Mouse (Mus musculus): ENCODE measurements at regions not wholly inside any gene's neighbourhood (a gene's known extent, or its start where the extent isn't known, plus 50 kb on each side); places are given as distances from the start of the nearest gene placed in this dataset.

DNA sequence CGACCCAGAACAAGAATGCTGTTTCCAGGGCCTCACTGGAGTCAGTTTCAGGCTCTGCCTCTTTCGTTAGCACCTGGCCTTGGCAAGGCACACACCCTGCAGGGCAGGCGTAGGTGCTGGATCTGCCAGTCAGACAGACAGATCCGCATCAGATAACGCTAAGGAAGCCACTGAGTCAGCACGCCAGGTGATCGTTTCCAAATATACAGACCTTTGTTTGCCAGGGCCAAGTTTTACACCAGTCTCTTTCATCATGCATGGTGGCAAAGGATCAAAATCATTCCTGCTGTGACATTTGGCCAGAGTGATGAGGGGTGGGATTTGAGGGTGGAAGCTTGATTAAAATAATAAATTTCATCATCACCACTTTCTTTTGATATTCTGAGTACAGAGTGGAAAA is 411.0 kb downstream of the Ofcc1 start:
- no peak overlapping the region for H3K4me3 ChIP-seq (ENCODE audit: insufficient read depth, low read depth, low read length)
- no peak overlapping the region for H3K27ac ChIP-seq (ENCODE audit: insufficient read depth, low read depth, low read length)
- no peaks in the 10 kb centered on the region for H3K27me3 ChIP-seq (replicated peaks; ENCODE audit: control insufficient read depth, insufficient read depth, low read length)
- H3K36me3 ChIP-seq (ENCODE audit: control insufficient read depth, insufficient read depth, low read length), result no peaks in the 10 kb centered on the region
- TF ChIP-seq POLR2A (IDR thresholded peaks at IDR 0.05; ENCODE audit: low read depth, low read length), result no peak
- TF ChIP-seq CTCF (conservative IDR thresholded peaks at IDR 0.05; ENCODE audit: insufficient read depth, insufficient read length, low read depth, low read length), result no peak
- DNase-seq, result no peak
- no peaks in the 10 kb centered on the region for H3K4me1 ChIP-seq (ENCODE audit: control insufficient read depth, insufficient read depth, low read length)
- WGBS, result 79% methylated on average over 7 of the region's 7 CpGs

DNA sequence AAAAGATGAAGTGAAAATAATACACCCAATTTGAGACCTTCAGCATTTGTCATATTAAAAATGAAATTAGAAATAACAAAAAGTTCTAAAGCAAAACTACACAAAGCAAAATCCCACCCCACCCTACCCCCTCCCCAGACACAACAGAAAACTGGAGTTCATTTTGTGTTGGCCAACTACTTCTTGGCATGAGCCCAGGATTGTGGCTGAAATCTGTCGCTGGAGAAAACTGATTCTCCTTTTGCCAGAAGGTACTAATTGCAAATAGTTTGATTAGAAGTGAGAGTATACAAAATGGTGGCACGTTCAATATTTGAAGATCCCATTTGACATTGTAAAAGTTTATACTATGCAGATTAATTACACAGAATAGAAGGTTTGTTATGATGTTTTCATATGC is 426.0 kb downstream of the Ofcc1 start:
- no peaks in the 10 kb centered on the region for H3K4me1 ChIP-seq (ENCODE audit: control insufficient read depth, insufficient read depth, low read length)
- H3K4me3 ChIP-seq (ENCODE audit: insufficient read depth, low read depth, low read length), result no peak overlapping the region
- no peaks in the 10 kb centered on the region for H3K36me3 ChIP-seq (ENCODE audit: control insufficient read depth, insufficient read depth, low read length)
- no peaks in the 10 kb centered on the region for H3K27me3 ChIP-seq (replicated peaks; ENCODE audit: control insufficient read depth, insufficient read depth, low read length)
- H3K27ac ChIP-seq (ENCODE audit: insufficient read depth, low read depth, low read length), result no peak overlapping the region
- no peak for TF ChIP-seq CTCF (conservative IDR thresholded peaks at IDR 0.05; ENCODE audit: insufficient read depth, insufficient read length, low read depth, low read length)
- TF ChIP-seq POLR2A (IDR thresholded peaks at IDR 0.05; ENCODE audit: low read depth, low read length), result no peak
- WGBS, result 63% methylated on average over 2 of the region's 2 CpGs
- no peak for DNase-seq

DNA sequence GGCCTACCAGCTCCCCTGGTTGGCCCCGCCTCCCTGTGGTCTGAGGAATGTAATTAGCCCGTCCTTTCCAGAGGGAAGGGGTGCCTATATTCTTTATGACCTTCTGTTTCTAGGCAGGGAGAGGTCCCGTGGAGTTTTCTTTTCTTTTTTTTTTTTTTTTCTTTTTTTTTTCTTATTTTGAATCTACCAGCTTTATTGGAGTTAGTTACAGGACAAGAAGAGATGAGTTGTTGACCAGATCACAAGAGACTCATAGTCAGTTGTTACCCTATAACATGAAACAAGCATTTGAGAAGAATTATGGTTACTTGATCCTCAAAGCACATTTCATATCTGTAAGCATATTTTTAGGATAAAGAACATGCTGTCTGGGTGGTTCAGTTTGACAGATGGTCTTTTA is 429.8 kb downstream of the Ofcc1 start:
- Histone ChIP-seq H3K4me1 (ENCODE audit: control insufficient read depth, insufficient read depth, low read length) (no peaks in the 10 kb centered on the region), H3K27me3 (replicated peaks; ENCODE audit: control insufficient read depth, insufficient read depth, low read length) (no peaks in the 10 kb centered on the region), H3K4me3 (ENCODE audit: insufficient read depth, low read depth, low read length) (no peak overlapping the region), H3K36me3 (ENCODE audit: control insufficient read depth, insufficient read depth, low read length) (no peaks in the 10 kb centered on the region), H3K27ac (ENCODE audit: insufficient read depth, low read depth, low read length) (no peak overlapping the region)
- no peak for DNase-seq
- WGBS, result 61% methylated on average over 3 of the region's 3 CpGs
- TF ChIP-seq CTCF (conservative IDR thresholded peaks at IDR 0.05; ENCODE audit: insufficient read depth, insufficient read length, low read depth, low read length) (no peak), POLR2A (IDR thresholded peaks at IDR 0.05; ENCODE audit: low read depth, low read length) (no peak)

DNA sequence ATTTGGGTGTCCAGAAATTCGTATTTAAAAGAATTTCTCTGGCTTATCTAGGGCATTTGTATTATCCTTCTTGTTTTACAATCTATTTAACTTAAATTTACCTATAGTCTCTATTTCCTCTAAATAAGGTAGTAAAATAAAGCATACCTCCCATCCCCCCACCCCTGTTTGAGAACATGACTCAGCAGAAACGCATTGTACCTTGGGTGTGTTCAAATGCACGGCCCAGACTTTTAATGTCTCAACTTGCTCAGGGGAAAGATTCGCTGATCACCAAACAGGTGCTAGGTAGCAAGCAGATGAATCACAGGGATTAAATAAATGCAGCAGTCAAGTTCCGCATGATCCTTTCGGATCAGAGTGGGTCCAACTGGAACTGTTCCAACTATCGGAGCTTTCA is 432.7 kb downstream of the Ofcc1 start:
- no peak for DNase-seq
- no peak for TF ChIP-seq POLR2A (IDR thresholded peaks at IDR 0.05; ENCODE audit: low read depth, low read length)
- TF ChIP-seq CTCF (conservative IDR thresholded peaks at IDR 0.05; ENCODE audit: insufficient read depth, insufficient read length, low read depth, low read length), result no peak
- Histone ChIP-seq H3K4me1 (ENCODE audit: control insufficient read depth, insufficient read depth, low read length) (no peaks in the 10 kb centered on the region), H3K27me3 (replicated peaks; ENCODE audit: control insufficient read depth, insufficient read depth, low read length) (no peaks in the 10 kb centered on the region), H3K27ac (ENCODE audit: insufficient read depth, low read depth, low read length) (no peak overlapping the region), H3K36me3 (ENCODE audit: control insufficient read depth, insufficient read depth, low read length) (no peaks in the 10 kb centered on the region), H3K4me3 (ENCODE audit: insufficient read depth, low read depth, low read length) (no peak overlapping the region)
- WGBS, result 65% methylated on average over 7 of the region's 7 CpGs

DNA sequence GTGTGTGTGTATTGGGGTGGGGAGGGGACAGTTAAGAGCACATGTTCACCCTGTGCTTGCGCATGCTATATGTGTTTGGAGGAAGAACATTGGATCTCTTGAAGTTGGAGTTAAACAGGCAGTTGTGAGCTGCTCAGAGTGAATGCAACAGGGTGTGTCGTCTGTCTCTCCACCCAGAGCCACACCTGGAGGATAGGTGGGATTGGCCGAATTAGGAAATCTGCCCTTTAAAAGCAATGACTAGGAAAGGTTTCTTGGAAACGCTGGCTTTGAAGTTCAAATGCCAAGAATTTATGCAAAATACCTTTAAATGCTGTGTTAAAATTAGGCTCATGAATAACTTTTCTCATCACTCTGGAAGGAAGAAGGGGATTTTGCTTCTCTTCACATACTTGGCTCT is 436.9 kb downstream of the Ofcc1 start:
- Histone ChIP-seq H3K27ac (ENCODE audit: insufficient read depth, low read depth, low read length) (no peak overlapping the region), H3K4me3 (ENCODE audit: insufficient read depth, low read depth, low read length) (no peak overlapping the region), H3K36me3 (ENCODE audit: control insufficient read depth, insufficient read depth, low read length) (no peaks in the 10 kb centered on the region), H3K27me3 (replicated peaks; ENCODE audit: control insufficient read depth, insufficient read depth, low read length) (no peaks in the 10 kb centered on the region), H3K4me1 (ENCODE audit: control insufficient read depth, insufficient read depth, low read length) (no peaks in the 10 kb centered on the region)
- no peak for DNase-seq
- WGBS, result 80% methylated on average over 4 of the region's 4 CpGs
- TF ChIP-seq POLR2A (IDR thresholded peaks at IDR 0.05; ENCODE audit: low read depth, low read length) (no peak), CTCF (conservative IDR thresholded peaks at IDR 0.05; ENCODE audit: insufficient read depth, insufficient read length, low read depth, low read length) (no peak)

DNA sequence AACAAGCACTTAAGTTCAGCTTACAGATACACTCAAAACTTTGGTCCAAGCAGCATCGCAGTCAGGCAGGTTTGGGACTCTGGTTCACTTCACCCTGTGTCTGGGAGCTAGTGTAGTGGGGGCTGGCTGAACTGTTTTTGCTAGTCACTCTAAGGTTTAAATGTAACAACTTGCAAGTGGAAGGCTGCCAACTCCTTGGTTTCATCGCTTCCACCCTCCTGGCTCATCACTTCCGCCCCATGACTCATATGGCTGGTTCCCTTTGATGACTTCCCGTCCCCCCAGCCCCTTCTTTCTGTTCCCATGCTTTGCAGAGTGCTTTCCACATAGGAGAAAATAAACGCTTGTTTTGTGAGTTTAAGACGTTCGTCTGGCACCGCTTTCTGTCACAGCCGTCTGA is 438.1 kb downstream of the Ofcc1 start:
- H3K4me3 ChIP-seq (ENCODE audit: insufficient read depth, low read depth, low read length), result no peak overlapping the region
- no peaks in the 10 kb centered on the region for H3K4me1 ChIP-seq (ENCODE audit: control insufficient read depth, insufficient read depth, low read length)
- H3K36me3 ChIP-seq (ENCODE audit: control insufficient read depth, insufficient read depth, low read length), result no peaks in the 10 kb centered on the region
- no peak overlapping the region for H3K27ac ChIP-seq (ENCODE audit: insufficient read depth, low read depth, low read length)
- DNase-seq, result peak; percentile 3
- no peaks in the 10 kb centered on the region for H3K27me3 ChIP-seq (replicated peaks; ENCODE audit: control insufficient read depth, insufficient read depth, low read length)
- 49% methylated on average over 9 of the region's 9 CpGs for WGBS
- TF ChIP-seq POLR2A (IDR thresholded peaks at IDR 0.05; ENCODE audit: low read depth, low read length) (no peak), CTCF (conservative IDR thresholded peaks at IDR 0.05; ENCODE audit: insufficient read depth, insufficient read length, low read depth, low read length) (no peak)

DNA sequence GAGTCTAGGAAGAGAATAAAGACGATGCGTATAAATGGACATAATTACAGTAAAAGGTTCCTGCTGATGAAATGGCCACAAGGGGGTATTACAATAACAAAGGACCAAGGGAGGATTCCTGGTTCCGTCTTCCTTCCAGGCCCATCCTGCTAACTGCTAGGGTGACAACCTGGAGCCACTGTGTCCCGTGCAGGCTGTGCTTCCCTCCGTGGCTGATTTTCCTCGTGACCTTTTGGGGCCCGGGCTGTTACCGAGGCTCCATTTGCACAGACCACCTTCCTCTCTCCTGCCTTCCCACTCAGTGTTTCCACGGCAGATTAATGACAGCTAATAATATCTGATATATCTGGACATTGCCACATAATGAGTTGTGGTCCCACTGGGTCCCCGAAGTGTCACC is 453.5 kb downstream of the Ofcc1 start:
- no peak for DNase-seq
- H3K27me3 ChIP-seq (replicated peaks; ENCODE audit: control insufficient read depth, insufficient read depth, low read length), result no peaks in the 10 kb centered on the region
- no peak for TF ChIP-seq POLR2A (IDR thresholded peaks at IDR 0.05; ENCODE audit: low read depth, low read length)
- TF ChIP-seq CTCF (conservative IDR thresholded peaks at IDR 0.05; ENCODE audit: insufficient read depth, insufficient read length, low read depth, low read length), result no peak
- H3K4me1 ChIP-seq (ENCODE audit: control insufficient read depth, insufficient read depth, low read length), result no peaks in the 10 kb centered on the region
- no peak overlapping the region for H3K27ac ChIP-seq (ENCODE audit: insufficient read depth, low read depth, low read length)
- H3K36me3 ChIP-seq (ENCODE audit: control insufficient read depth, insufficient read depth, low read length), result no peaks in the 10 kb centered on the region
- no peak overlapping the region for H3K4me3 ChIP-seq (ENCODE audit: insufficient read depth, low read depth, low read length)
- WGBS, result 36% methylated on average over 10 of the region's 10 CpGs

DNA sequence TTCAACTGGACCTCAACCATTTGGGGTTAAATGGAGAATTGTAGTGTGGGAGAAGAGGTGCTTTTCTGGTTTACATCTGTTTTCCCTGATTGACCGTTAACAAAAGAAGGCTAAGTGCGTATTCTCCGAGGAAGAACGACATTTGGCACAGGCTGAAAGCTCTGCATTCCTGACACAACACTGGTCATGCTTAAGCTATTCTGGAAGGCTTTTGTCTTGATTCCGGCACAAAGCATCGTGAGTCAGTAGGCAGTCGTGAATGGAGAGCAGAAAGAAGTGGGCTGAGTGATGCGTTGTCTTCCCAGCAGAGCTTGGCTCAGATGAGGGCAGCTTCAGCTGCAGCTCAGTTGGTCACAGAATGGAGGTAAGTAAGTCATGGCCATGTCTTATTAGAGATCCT is 457.0 kb downstream of the Ofcc1 start:
- no peaks in the 10 kb centered on the region for H3K27me3 ChIP-seq (replicated peaks; ENCODE audit: control insufficient read depth, insufficient read depth, low read length)
- 77% methylated on average over 8 of the region's 8 CpGs for WGBS
- no peaks in the 10 kb centered on the region for H3K36me3 ChIP-seq (ENCODE audit: control insufficient read depth, insufficient read depth, low read length)
- DNase-seq, result no peak
- no peaks in the 10 kb centered on the region for H3K4me1 ChIP-seq (ENCODE audit: control insufficient read depth, insufficient read depth, low read length)
- H3K4me3 ChIP-seq (ENCODE audit: insufficient read depth, low read depth, low read length), result no peak overlapping the region
- H3K27ac ChIP-seq (ENCODE audit: insufficient read depth, low read depth, low read length), result no peak overlapping the region
- TF ChIP-seq CTCF (conservative IDR thresholded peaks at IDR 0.05; ENCODE audit: insufficient read depth, insufficient read length, low read depth, low read length) (no peak), POLR2A (IDR thresholded peaks at IDR 0.05; ENCODE audit: low read depth, low read length) (no peak)

All from kidney, adult 2 months (tissue).